Mouse (Mus musculus): Measurements from ENCODE around the gene Olfr937.

Olfr937 gene

GRCm38 (mm10) chr9:39064851-39065250 lies at the start of gene Olfr937:
Gene Olfr937, minus strand, starts transcription at chr9:39064951.
- no peak for DNase-seq (ENCODE audit: low spot score)

GRCm38 (mm10) chr9:39078787-39079186 lies 14.0 kb upstream of the Olfr937 start, which contains the start of gene Olfr938:
Gene Olfr938, minus strand, starts transcription at chr9:39078887.
- DNase-seq (ENCODE audit: low spot score), result no peak

- DNase-seq (ENCODE audit: low spot score), result no peak
Observed at GRCm38 (mm10) chr9:39023277-39023676, 41.5 kb downstream of the Olfr937 start, which contains the start of gene Olfr146. Gene Olfr146, minus strand, starts transcription at chr9:39023377.

Measured in ovary, postnatal 10 days (tissue).